Mouse (Mus musculus) spleen, adult 2 months (tissue): ENCODE measurements around the gene Csrp1. TPM values are rescaled to one million over a fixed set of nuclear protein-coding genes. Genes with fewer than 3 reads are reported as not detected.
A peak's percentile ranks its signal among the peaks of the same experiment; 100 is the strongest.

Source experiments
- DNase-seq, 2 experiments: peaks; one replicate each; pipeline versions ENCODE4 v3.0.0 to v3.0.0-alpha.2; 2012 to 2021; ENCODE audit warnings: low spot score in 2 of 2, low read depth in 1 of 2
- H3K27ac ChIP-seq: fragments of 200-500 bp; 2 replicates; pipeline ENCODE4 v1.5.1; 2012; ENCODE audit warnings: low read length, inconsistent platforms; ENCODE audit not compliant: insufficient read depth
- H3K27me3 ChIP-seq: fragments of 200-500 bp; 2 replicates; pipeline ENCODE4 v1.6.1; 2012; ENCODE audit warnings: mild to moderate bottlenecking, moderate library complexity, low read length, inconsistent platforms; ENCODE audit not compliant: control insufficient read depth, insufficient read depth
- H3K36me3 ChIP-seq: fragments of 200-500 bp; 2 replicates; pipeline ENCODE4 v1.6.1; 2012; ENCODE audit warnings: mild to moderate bottlenecking, low read length, inconsistent platforms; ENCODE audit not compliant: control insufficient read depth, insufficient read depth
- H3K4me1 ChIP-seq: fragments of 200-500 bp; 2 replicates; pipeline ENCODE4 v1.6.1; 2011; ENCODE audit warnings: inconsistent platforms; ENCODE audit not compliant: control insufficient read depth, insufficient read depth, insufficient read length
- H3K4me3 ChIP-seq: fragments of 200-500 bp; 2 replicates; pipeline ENCODE4 v1.5.1; 2011; ENCODE audit warnings: mild to moderate bottlenecking, inconsistent platforms; ENCODE audit not compliant: insufficient read depth, insufficient read length; ENCODE audit errors: extremely low read depth
- CTCF ChIP-seq: fragments of 200-500 bp; IDR thresholded peaks from 2 replicates; pipeline ENCODE4 v1.5.1; 2011; ENCODE audit warnings: mild to moderate bottlenecking, inconsistent platforms; ENCODE audit not compliant: insufficient read depth, insufficient read length, insufficient replicate concordance; ENCODE audit errors: extremely low read depth
- POLR2A ChIP-seq: fragments of 200-500 bp; IDR thresholded peaks from 2 replicates; pipeline ENCODE4 v1.6.1; 2011; ENCODE audit warnings: low read depth, low read length, inconsistent platforms
- WGBS: fragments of 180-500 bp; shearing (Covaris S2); methylation state at CpG from one replicate; pipeline ENCODE4 v1.1.7; 2018; 5-methylcytosine and 5-hydroxymethylcytosine counted together
- polyA plus RNA-seq: library from polyadenylated mRNA; depleted of rRNA; stranded (reverse); fragments of >200 nt; gene quantifications from 2 replicates; pipeline ENCODE4 v1.2.3, GENCODE M21; 2012

Csrp1 gene
- polyA plus RNA-seq, 1 experiment: 174 TPM

- no peaks in the 10 kb centered on the region for H3K4me1 ChIP-seq
- H3K4me3 ChIP-seq: no peak overlapping the region
- H3K27me3 ChIP-seq: no peaks in the 10 kb centered on the region
- TF ChIP-seq POLR2A (no peak), CTCF (peak; percentile 99)
- 12% methylated on average over 10 of the region's 10 CpGs for WGBS
- H3K36me3 ChIP-seq: peaks cover 10% of the 10 kb centered on the region
- DNase-seq: peak; percentile 85 to 87
- H3K27ac ChIP-seq: no peak overlapping the region
Observed at GRCm38 (mm10) chr1:135752737-135753348, 33.0 kb downstream of the Csrp1 start.

GRCm38 (mm10) chr1:135755287-135755686 is 35.4 kb downstream of the Csrp1 start:
- Histone ChIP-seq H3K27me3 (no peaks in the 10 kb centered on the region), H3K4me3 (no peak overlapping the region), H3K4me1 (no peaks in the 10 kb centered on the region), H3K27ac (no peak overlapping the region), H3K36me3 (peaks cover 8% of the 10 kb centered on the region)
- 75% methylated on average over 9 of the region's 9 CpGs for WGBS
- no peak for DNase-seq
- TF ChIP-seq CTCF (no peak), POLR2A (no peak)

GRCm38 (mm10) chr1:135755913-135756312 is 36.1 kb downstream of the Csrp1 start:
- no peaks in the 10 kb centered on the region for H3K27me3 ChIP-seq
- no peaks in the 10 kb centered on the region for H3K4me1 ChIP-seq
- no peak overlapping the region for H3K27ac ChIP-seq
- no peak for DNase-seq
- WGBS: 78% methylated on average over 3 of the region's 3 CpGs
- no peak overlapping the region for H3K4me3 ChIP-seq
- H3K36me3 ChIP-seq: peaks cover 3% of the 10 kb centered on the region; the same call in 1 of the 2 replicates
- TF ChIP-seq CTCF (no peak), POLR2A (no peak)

- DNase-seq: no peak
- TF ChIP-seq POLR2A: no peak
- Histone ChIP-seq H3K27me3 (no peaks in the 10 kb centered on the region), H3K4me1 (no peaks in the 10 kb centered on the region), H3K4me3 (no peak overlapping the region), H3K27ac (no peak overlapping the region), H3K36me3 (no peaks in the 10 kb centered on the region)
- WGBS: 81% methylated on average over 8 of the region's 8 CpGs
Observed at GRCm38 (mm10) chr1:135757287-135757686, 37.4 kb downstream of the Csrp1 start.

- Histone ChIP-seq H3K27ac (no peak overlapping the region), H3K27me3 (no peaks in the 10 kb centered on the region), H3K36me3 (no peaks in the 10 kb centered on the region), H3K4me3 (no peak overlapping the region), H3K4me1 (no peaks in the 10 kb centered on the region)
- no peak for DNase-seq
- TF ChIP-seq CTCF (no peak), POLR2A (no peak)
- 78% methylated on average over 4 of the region's 4 CpGs for WGBS
Observed at GRCm38 (mm10) chr1:135759685-135760084, 39.8 kb downstream of the Csrp1 start.

GRCm38 (mm10) chr1:135760216-135760615 is 40.4 kb downstream of the Csrp1 start:
- no peaks in the 10 kb centered on the region for H3K4me1 ChIP-seq
- no peak overlapping the region for H3K4me3 ChIP-seq
- no peak for DNase-seq
- 78% methylated on average over 8 of the region's 8 CpGs for WGBS
- TF ChIP-seq POLR2A (no peak), CTCF (no peak)
- H3K27me3 ChIP-seq: no peaks in the 10 kb centered on the region
- H3K36me3 ChIP-seq: no peaks in the 10 kb centered on the region
- no peak overlapping the region for H3K27ac ChIP-seq

- no peak for DNase-seq
- peaks cover 10% of the 10 kb centered on the region for H3K27me3 ChIP-seq
- WGBS: 93% methylated on average over 5 of the region's 5 CpGs
- H3K27ac ChIP-seq: no peak overlapping the region
- no peak overlapping the region for H3K4me3 ChIP-seq
- TF ChIP-seq CTCF: no peak
- TF ChIP-seq POLR2A: no peak
- no peaks in the 10 kb centered on the region for H3K36me3 ChIP-seq
- H3K4me1 ChIP-seq: peaks cover 8% of the 10 kb centered on the region
Observed at GRCm38 (mm10) chr1:135761728-135762127, 41.9 kb downstream of the Csrp1 start.
